Mouse (Mus musculus) hindbrain, embryonic 11.5 days (tissue): ENCODE results near the gene Kcnj6. TPM values are rescaled to one million over a fixed set of nuclear protein-coding genes. Genes with fewer than 3 reads are reported as not detected.

Experiments used
- ATAC-seq: fragments of 200-750 bp; cut with Nextera tagmentation; 2 replicates; pipeline ENCODE4 v1.8.0; 2017; ENCODE audit warnings: mild to moderate bottlenecking, moderate TSS enrichment, moderate library complexity; ENCODE audit not compliant: low FRiP score
- DNase-seq: peaks from one replicate; pipeline ENCODE4 v3.0.0-alpha.2; 2015; ENCODE audit warnings: low spot score
- H3K27ac ChIP-seq: fragments of 300-500 bp; sonication (generic); 2 replicates; pipeline ENCODE4 v1.5.1; 2014; ENCODE audit warnings: mild to moderate bottlenecking, low read depth, low read length
- H3K27me3 ChIP-seq: fragments of 300-500 bp; sonication (generic); 2 replicates; pipeline ENCODE4 v1.6.1; 2014; ENCODE audit warnings: mild to moderate bottlenecking, low read length, moderate library complexity, mixed read lengths; ENCODE audit not compliant: control insufficient read depth, insufficient read depth
- H3K36me3 ChIP-seq: fragments of 300-500 bp; sonication (generic); 2 replicates; pipeline ENCODE4 v1.6.1; 2014; ENCODE audit warnings: mild to moderate bottlenecking, low read length, moderate library complexity, mixed read lengths; ENCODE audit not compliant: control insufficient read depth, insufficient read depth
- H3K4me1 ChIP-seq: fragments of 300-500 bp; sonication (generic); replicated peaks from 2 replicates; pipeline ENCODE4 v1.6.1; 2014; ENCODE audit warnings: low read length, mixed read lengths; ENCODE audit not compliant: control insufficient read depth, insufficient read depth
- H3K4me2 ChIP-seq: fragments of 300-500 bp; sonication (generic); replicated peaks from 2 replicates; pipeline ENCODE4 v1.6.1; 2014; ENCODE audit warnings: mild to moderate bottlenecking, low read depth, low read length
- H3K4me3 ChIP-seq: fragments of 300-500 bp; sonication (generic); 2 replicates; pipeline ENCODE4 v1.5.1; 2014; ENCODE audit warnings: low read depth, low read length
- H3K9ac ChIP-seq: fragments of 300-500 bp; sonication (generic); 2 replicates; pipeline ENCODE4 v1.6.1; 2014; ENCODE audit warnings: low read depth, low read length
- H3K9me3 ChIP-seq: fragments of 300-500 bp; sonication (generic); 2 replicates; pipeline ENCODE4 v1.6.1; 2016; ENCODE audit warnings: low read length; ENCODE audit not compliant: control insufficient read depth
- WGBS: fragments of 180-500 bp; shearing (Covaris S2); extraction: QIAGEN DNeasy Blood & Tissue Kit; methylation state at CpG from one replicate; pipeline ENCODE4 v1.1.7; 2014; 5-methylcytosine and 5-hydroxymethylcytosine counted together
- polyA plus RNA-seq: library from polyadenylated mRNA; unstranded; fragments of >200 nt; fragmentation: Nextera tagmentation; extraction: Ambion mirVana; gene quantifications from 2 replicates; pipeline ENCODE4 v1.2.1, GENCODE M21; 2014

Gene Kcnj6
- polyA plus RNA-seq, 1 experiment from 2014 or later, result 0.08 TPM

DNA sequence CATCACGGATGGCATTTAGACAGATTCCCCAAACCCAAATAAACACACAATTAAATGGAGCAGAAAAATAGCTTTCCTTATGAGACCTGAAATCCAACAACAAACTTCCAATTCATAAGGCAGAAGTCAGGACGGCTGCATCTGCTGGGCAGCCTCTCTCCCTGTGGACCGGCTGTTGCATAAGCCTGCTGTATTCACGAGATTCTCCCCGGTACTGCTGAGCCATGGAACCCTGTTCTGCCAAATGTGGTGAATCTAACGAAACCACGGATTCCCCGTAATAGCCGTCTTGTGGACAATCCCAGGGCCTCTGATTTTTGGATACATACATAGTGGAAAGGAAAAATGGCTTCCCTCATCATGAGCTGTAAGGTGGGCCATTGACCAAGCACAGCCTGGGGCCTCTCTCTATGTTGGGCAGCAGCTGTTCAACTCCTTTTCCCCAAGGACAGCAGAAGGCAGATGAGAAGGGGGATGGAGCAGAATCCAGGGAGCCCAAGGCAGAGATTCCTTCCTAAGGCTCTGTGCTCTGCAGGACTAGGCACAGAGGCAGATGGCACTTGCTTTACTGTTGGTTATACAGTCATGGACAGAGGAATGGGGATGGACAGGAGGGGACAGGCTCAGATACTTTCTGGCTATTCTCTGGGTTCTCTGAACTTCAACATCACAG, 40.2 kb downstream of the Kcnj6 start:
- H3K4me3 ChIP-seq, result no peak overlapping the region

DNA sequence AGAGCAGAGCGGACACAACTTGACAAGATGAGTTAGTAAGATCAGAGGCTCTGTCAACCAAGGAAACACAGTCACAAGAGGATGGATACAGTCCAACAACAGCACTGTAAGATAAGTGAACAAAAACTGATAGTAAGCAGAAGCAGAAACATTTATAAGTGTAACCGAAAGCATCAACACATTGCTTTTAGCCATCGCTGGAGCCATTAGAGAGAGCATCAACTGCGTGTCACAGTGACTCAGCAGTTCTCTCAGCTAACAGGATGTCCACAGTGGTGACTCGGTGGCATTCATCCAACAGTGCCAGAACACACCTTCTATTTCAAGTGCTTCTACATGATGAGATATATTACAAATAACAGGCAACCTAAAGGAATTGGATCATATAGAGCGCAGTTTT, 41.1 kb downstream of the Kcnj6 start:
- no peak overlapping the region for H3K9ac ChIP-seq
- WGBS, result 85% methylated on average over 6 of the region's 6 CpGs
- no peaks in the 10 kb centered on the region for H3K4me1 ChIP-seq
- H3K9me3 ChIP-seq, result no peaks in the 10 kb centered on the region
- H3K36me3 ChIP-seq, result no peaks in the 10 kb centered on the region
- H3K27me3 ChIP-seq, result no peaks in the 10 kb centered on the region
- ATAC-seq (no peak), DNase-seq (no peak)
- H3K27ac ChIP-seq, result no peak overlapping the region
- no peak overlapping the region for H3K4me3 ChIP-seq
- H3K4me2 ChIP-seq, result no peak overlapping the region

More for the DNA sequence above, 40.2 kb downstream of the Kcnj6 start:
- Histone ChIP-seq H3K36me3 (no peaks in the 10 kb centered on the region), H3K9me3 (no peaks in the 10 kb centered on the region), H3K4me2 (no peak overlapping the region), H3K27me3 (no peaks in the 10 kb centered on the region), H3K4me1 (no peaks in the 10 kb centered on the region), H3K9ac (no peak overlapping the region), H3K27ac (no peak overlapping the region)
- DNase-seq (no peak), ATAC-seq (no peak)
- WGBS, result 86% methylated on average over 9 of the region's 9 CpGs

DNA sequence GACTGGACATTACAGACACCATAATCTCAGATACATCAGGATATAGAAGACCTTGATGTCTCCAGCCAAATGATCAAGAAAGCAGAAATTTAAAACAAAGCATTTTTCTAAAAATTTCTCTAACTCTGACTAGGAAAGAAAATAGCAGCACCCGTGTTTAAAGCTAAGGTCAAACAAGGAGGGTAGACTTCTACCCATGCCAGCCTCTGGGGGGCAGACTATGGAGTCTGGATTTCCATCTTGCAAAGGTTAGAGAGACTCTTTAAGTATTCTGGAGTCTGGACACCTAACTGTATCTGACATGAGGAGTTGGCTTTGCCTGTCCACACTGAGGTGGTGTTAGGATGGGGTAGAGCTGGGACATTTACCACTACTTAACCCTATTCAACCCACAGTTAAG, 44.2 kb downstream of the Kcnj6 start:
- ATAC-seq (no peak), DNase-seq (no peak)
- Histone ChIP-seq H3K4me3 (no peak overlapping the region), H3K27ac (no peak overlapping the region), H3K4me1 (no peaks in the 10 kb centered on the region), H3K9me3 (no peaks in the 10 kb centered on the region), H3K27me3 (no peaks in the 10 kb centered on the region), H3K36me3 (no peaks in the 10 kb centered on the region), H3K9ac (no peak overlapping the region), H3K4me2 (no peak overlapping the region)
- WGBS, result 88% methylated on average over 1 of the region's 1 CpGs

DNA sequence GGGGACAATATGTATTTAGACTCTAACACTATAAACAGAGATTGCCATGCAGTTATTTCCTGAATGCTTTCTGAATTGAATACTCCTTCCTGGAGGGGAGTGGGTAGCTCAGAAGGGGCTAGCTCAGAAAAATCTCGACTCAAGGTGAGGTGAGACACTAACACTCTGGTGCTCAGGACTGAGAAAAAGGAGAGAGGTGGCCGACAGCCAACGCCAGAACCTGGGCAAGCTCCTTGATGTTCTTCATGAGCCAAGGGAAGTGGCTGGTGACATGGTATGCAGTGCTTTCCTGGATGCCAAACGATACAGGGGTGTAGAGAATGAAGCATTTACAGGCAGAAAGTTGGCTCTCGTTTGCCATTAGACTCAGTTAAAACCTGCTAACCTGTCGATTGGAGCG, 48.3 kb downstream of the Kcnj6 start:
- ATAC-seq (no peak), DNase-seq (no peak)
- Histone ChIP-seq H3K27me3 (no peaks in the 10 kb centered on the region), H3K9me3 (no peaks in the 10 kb centered on the region), H3K4me3 (no peak overlapping the region), H3K4me2 (no peak overlapping the region), H3K36me3 (no peaks in the 10 kb centered on the region), H3K9ac (no peak overlapping the region), H3K4me1 (no peaks in the 10 kb centered on the region), H3K27ac (no peak overlapping the region)
- 91% methylated on average over 7 of the region's 7 CpGs for WGBS

DNA sequence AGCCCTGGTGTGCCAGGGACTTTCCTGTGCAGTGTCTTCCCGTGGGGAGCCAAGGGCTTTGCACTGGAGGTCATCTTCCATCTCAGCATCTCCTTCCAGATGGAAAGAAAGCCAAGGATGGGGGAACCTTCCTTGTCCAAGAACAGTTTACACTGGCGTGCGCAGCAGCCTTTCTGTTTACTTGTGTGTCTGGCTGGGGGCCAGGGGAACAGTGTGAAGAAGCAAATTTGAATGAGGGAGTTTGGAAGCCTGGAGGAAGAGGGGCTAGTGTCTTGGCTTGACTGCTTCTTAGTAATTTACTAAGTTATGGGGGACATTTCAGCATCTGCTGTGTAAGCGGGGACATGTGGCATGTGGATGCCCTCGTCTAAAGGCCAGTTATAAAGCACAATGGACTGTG, 50.7 kb downstream of the Kcnj6 start:
- no peak overlapping the region for H3K27ac ChIP-seq
- WGBS, result 82% methylated on average over 5 of the region's 5 CpGs
- no peak overlapping the region for H3K4me3 ChIP-seq
- H3K9ac ChIP-seq, result no peak overlapping the region
- DNase-seq (no peak), ATAC-seq (no peak)
- no peaks in the 10 kb centered on the region for H3K36me3 ChIP-seq
- no peak overlapping the region for H3K4me2 ChIP-seq
- no peaks in the 10 kb centered on the region for H3K27me3 ChIP-seq
- H3K9me3 ChIP-seq, result no peaks in the 10 kb centered on the region
- H3K4me1 ChIP-seq, result no peaks in the 10 kb centered on the region

- WGBS, result 79% methylated on average over 8 of the region's 8 CpGs
- Histone ChIP-seq H3K4me1 (no peaks in the 10 kb centered on the region; the same call in 1 of the 2 replicates), H3K4me3 (no peak overlapping the region), H3K27me3 (no peaks in the 10 kb centered on the region), H3K9me3 (no peaks in the 10 kb centered on the region), H3K36me3 (no peaks in the 10 kb centered on the region), H3K9ac (no peak overlapping the region), H3K27ac (no peak overlapping the region), H3K4me2 (no peak overlapping the region)
- DNase-seq, result no peak
- ATAC-seq, result no peak
These were observed 64.8 kb downstream of the Kcnj6 start for GRCm38 (mm10) chr16:94932702-94933101.

DNA sequence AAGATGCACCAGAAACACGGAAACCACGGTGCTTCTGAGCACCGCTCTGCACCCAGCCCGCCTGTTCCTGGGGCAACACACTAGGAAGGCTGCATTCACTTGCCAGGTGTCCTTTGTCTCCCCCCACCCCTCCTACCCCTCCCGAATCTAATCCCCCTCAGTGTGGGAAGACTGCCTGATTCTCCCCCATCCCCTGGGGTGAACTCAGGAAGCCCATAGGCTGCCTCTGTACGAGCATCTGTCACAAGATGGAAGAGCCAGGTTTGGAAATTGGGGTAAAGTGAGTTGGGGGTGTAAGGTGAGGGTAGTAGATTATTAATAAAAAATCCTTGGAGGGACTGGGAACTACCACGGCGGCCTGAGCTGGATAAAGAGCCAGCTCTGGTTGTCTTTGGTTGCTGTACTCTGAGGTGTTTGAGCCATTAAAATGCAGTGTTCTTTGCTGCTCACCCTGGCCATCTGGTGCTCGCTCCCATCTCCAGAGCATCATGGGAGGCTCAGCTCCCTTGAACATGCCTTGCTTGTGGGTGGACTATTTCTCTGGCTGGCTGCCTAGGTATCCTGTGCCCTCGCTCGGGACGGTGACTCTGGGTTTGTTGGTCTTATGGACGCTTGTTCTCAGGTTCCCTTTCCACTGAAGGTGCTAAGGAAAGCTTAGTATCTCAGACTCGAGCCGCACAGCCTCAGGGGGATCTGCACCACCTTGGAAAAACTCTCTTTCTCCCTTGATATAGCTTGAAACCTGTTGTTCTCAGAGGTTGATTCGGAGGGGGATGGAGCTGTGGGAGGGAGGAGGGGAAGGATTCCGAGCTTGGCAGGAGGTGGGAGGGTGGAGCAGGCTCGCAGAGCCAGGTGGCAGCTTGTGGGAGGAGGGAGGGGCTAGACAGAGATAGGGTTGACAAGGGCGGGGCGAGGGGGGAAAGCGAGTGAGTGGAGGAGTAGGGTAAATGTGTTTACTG, 65.9 kb downstream of the Kcnj6 start:
- no peaks in the 10 kb centered on the region for H3K9me3 ChIP-seq
- ATAC-seq (no peak), DNase-seq (peak; percentile 19)
- no peaks in the 10 kb centered on the region for H3K27me3 ChIP-seq
- no peak overlapping the region for H3K4me3 ChIP-seq
- H3K4me1 ChIP-seq, result no peaks in the 10 kb centered on the region; the same call in 1 of the 2 replicates
- no peak overlapping the region for H3K27ac ChIP-seq
- H3K9ac ChIP-seq, result no peak overlapping the region
- 8% methylated on average over 21 of the region's 21 CpGs for WGBS
- no peaks in the 10 kb centered on the region for H3K36me3 ChIP-seq
- H3K4me2 ChIP-seq, result peak overlapping the region; percentile 19

GRCm38 (mm10) chr16:94925364-94925763, 72.1 kb downstream of the Kcnj6 start:
- no peaks in the 10 kb centered on the region for H3K27me3 ChIP-seq
- no peak overlapping the region for H3K27ac ChIP-seq
- DNase-seq (no peak), ATAC-seq (no peak)
- H3K4me1 ChIP-seq, result no peaks in the 10 kb centered on the region
- 30% methylated on average over 6 of the region's 6 CpGs for WGBS
- no peaks in the 10 kb centered on the region for H3K36me3 ChIP-seq
- H3K9ac ChIP-seq, result no peak overlapping the region
- no peak overlapping the region for H3K4me2 ChIP-seq
- no peak overlapping the region for H3K4me3 ChIP-seq
- H3K9me3 ChIP-seq, result no peaks in the 10 kb centered on the region
